Mouse (Mus musculus) small intestine, adult 2 months (tissue): ENCODE data around the gene Rab27a.

Source experiments
- CTCF ChIP-seq: fragments of 200-500 bp; IDR thresholded peaks from 2 replicates; pipeline ENCODE4 v1.5.1; 2012; ENCODE audit warnings: low read depth, mild to moderate bottlenecking, control low read depth, inconsistent platforms, low read length, moderate library complexity, mixed read lengths; ENCODE audit not compliant: insufficient replicate concordance, insufficient read length; ENCODE audit errors: extremely low read depth
- POLR2A ChIP-seq: fragments of 200-500 bp; IDR thresholded peaks from 2 replicates; pipeline ENCODE4 v1.6.1; 2012; ENCODE audit warnings: low read depth, mild to moderate bottlenecking, control low read depth, inconsistent platforms, low read length, moderate library complexity

DNA sequence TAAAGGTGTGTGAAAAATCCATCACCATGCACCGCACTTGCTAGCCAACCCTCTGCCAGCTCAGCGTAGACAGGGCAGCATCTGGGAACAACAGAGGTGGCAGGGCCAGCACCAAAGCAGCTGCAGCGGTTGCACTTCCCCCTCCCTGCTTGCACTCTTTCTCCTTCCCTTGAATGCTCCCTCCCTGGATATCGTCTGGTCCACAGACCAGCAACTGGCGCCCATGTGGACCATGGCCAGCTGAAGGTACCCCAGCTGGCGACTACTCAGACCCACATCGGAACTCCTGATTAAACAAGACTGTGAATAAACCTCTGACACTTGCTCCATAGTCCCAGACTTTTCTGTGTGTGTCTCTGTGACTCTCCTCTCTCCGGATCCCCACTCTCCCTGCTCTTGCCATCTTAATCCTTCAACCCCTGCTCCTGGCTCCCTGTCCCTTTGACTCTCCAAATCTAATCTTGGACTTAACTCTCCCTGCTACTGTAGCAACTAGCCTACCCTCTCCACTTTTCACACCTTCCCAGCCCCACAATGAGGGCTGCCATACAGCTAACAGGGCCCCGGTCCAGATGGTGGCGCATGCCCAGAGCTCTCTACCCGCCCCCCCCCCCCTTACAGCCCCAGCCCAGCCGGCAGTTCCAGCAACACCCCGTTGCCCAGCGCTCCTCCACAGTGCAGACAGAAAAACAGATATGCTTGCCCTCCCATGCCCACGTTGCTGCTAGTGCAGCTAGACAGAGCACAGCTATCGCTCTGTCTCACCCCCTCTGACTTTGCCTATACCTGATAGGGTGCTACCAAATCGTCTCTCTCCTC lies 18.6 kb upstream of the Rab27a start:
- TF ChIP-seq CTCF (no peak), POLR2A (no peak)
